Mouse (Mus musculus) activated CD4-positive, CD25-positive, alpha-beta regulatory T cell, adult 4 months (primary cell): ENCODE results near the gene Gsg1l2. TPM values are rescaled to one million over a fixed set of nuclear protein-coding genes. Genes with fewer than 3 reads are reported as not detected.

Source experiments
- ATAC-seq: one replicate; pipeline ENCODE4 v1.8.0; 2017
- polyA plus RNA-seq, 2 experiments: library from polyadenylated mRNA; unstranded; fragments of 100-300 nt; shearing (Covaris generic); gene quantifications; one replicate each; pipeline ENCODE4 v1.2.1; 2017

Gene Gsg1l2
- not detected for polyA plus RNA-seq

DNA sequence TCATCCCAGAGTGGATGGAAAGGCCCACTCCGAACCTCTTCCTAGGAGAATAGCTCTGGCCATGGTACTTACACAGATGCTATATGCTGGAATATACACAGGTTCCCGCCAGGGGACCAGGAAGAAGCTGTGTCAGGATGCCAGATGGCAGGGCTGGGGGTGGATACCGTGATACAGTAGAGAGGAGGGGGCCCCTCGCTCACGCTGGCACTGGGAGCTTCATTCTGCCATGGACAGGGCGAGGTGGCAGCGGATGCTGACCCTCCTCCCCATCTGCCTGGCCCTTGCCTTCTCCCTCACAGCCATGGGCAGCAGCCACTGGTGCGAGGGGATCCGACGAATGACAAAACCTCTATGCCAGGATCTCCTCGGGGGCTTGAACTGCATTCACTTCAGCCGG, at the start of gene Gsg1l2:
Gsg1l2 (plus strand) TSS at position 230 of the 400 bp plus-strand sequence.
- no peak for ATAC-seq

GRCm38 (mm10) chr11:67727095-67727494, 47.3 kb upstream of the Gsg1l2 start:
- no peak for ATAC-seq

- no peak for ATAC-seq
Observed at GRCm38 (mm10) chr11:67728726-67729125, 45.7 kb upstream of the Gsg1l2 start.

GRCm38 (mm10) chr11:67731056-67731455, 43.4 kb upstream of the Gsg1l2 start:
- no peak for ATAC-seq

- ATAC-seq: no peak
Observed at GRCm38 (mm10) chr11:67733726-67734125, 40.7 kb upstream of the Gsg1l2 start.

DNA sequence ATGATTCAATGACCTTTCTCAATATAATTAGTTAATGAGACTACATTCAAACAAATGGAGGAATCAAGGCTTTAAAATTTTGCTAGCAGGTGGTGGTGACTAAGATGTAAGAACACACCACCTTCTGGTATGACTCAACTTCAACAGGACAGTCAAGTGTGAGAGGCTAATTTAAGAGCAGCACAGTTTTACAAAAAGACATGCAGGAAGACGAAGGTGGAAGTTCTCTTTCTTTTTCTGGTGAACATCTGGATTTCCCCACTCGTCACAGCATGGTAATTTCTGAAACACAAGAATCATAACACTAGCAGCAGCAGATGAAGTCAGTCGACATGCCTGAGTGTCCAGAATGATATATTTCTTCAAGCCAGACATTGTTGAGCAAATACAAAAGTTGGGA, 39.8 kb upstream of the Gsg1l2 start:
- no peak for ATAC-seq

DNA sequence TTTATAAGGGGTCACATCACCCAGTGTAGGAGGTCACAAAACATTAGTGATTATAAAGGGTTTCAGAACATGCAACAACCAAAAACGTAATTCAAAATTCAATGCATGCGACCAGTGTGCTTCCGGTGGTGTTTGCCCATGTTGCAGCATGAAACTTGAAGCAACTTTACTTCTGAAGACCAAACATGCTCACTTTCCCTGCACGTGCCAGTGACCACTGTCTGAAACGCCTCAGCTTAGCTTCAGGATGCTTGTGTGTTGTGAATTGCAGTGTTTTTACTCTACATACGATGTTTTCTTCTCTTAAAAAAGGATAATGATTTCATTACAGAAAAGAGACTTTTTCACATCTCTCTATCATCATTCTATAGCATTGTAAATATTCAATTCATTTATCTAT, 36.1 kb upstream of the Gsg1l2 start:
- ATAC-seq: no peak

DNA sequence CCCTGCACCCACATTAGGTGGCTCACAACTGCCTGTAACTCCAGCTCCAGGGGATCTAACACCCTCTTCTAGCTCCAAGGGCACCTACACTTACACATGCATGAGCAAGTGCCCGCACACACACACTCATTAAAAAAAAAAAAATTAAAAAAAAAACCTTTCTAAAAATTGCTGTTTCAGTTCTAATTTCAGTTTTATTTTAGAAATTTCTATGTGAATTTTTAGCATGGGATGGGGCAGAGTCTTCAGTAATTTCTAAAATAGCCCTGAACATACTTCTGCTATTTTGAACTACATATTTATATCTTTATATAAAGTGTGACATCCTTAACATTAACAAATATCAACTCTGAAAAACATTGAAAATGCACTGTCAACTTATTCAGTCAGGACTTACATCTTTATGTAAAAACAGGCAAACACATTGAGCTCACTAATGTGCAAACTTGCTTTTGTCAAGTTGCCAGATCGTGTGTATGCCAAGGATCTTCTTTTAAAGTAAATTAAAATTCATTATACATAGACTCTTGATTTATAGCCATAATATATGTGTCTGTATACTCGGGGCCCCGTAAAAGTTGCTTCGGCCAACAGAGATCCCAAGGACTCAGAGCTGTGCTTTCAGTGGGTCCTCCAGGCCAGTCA, 35.4 kb upstream of the Gsg1l2 start:
- ATAC-seq: no peak

- ATAC-seq: no peak
Observed at GRCm38 (mm10) chr11:67741569-67741968, 32.8 kb upstream of the Gsg1l2 start.

- ATAC-seq: no peak
Observed at GRCm38 (mm10) chr11:67756287-67756686, 18.1 kb upstream of the Gsg1l2 start.

GRCm38 (mm10) chr11:67757373-67758167, 16.8 kb upstream of the Gsg1l2 start:
- no peak for ATAC-seq

DNA sequence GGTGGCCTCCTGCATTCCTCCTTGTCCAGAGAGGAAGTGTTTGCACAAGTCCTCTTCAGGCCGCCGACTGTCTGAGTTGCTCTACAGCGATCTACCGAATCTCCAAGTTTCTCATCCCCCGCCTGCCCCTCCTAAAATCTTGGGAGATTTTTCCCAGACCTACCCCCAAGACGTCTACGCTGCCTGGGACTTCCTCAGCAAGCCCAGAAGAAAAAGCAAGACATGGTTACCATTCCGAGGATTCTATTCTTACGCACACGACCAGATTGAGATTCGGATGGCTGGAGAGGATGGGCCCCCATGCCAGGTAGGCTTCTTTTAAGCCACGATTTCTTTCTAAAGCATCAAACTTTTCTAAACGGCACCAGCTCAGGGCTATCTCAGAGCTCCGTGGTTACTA, 3.4 kb upstream of the Gsg1l2 start, which contains the start of gene Glp2r:
Glp2r (minus strand) TSS at position 101 of the 400 bp plus-strand sequence.
- ATAC-seq: no peak

DNA sequence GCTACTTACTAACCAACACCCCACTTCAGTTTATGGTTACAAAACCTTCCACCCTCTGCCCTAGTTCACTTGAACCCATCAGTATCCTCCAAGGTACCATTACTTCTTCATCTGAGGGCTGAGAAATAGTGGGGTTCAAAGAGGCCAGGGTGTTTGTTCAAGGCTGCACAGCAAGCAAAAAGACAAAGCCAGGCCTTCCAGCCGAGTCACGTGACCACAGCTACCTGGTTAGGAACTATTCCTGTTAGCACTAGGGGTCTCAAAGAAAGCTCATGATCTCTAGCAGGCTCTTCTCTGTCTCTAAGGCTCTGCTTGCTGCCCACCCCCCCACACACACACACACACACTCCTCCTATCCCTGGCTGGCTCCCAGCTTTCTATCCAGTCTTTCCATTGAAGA, 2.7 kb upstream of the Gsg1l2 start:
- no peak for ATAC-seq

DNA sequence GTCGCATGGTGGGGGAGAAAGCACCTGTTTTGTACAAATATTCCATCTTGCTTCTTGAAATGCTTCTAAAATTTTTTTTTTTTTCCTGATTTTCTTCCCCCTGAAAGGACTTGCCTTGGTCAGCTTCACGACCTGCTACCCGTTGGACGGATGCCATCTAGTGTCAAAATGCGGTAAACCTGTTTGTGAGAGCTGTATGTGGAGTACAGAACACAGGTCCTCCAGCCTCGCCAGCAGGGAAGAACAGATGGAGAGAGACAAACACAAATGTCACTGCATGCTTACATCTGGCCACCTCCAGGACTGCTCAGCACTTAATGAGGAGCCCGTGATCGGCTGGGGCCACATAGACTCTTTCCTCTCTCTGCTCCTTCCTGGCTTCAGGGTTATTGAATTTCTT, 1.8 kb upstream of the Gsg1l2 start:
- ATAC-seq: no peak

DNA sequence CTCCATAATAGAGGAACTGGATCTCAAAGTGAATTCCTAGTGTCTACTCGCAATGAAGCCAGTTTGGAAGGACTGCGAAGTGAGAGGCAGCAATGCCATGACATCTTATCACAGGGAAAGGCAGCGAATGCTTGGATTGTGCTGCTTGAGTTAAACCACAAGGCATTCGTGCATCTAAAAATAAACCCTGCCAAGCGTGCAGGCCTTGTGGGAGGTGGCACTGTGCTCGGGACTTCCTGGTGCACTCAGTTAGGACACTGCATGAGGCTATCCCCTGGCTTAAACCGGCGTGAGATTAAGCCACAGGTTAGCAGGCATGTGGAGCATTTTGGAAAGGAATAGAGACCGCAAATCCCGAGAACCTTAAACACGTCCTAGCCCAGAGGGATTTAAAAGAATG, 15.8 kb downstream of the Gsg1l2 start:
- ATAC-seq: no peak

DNA sequence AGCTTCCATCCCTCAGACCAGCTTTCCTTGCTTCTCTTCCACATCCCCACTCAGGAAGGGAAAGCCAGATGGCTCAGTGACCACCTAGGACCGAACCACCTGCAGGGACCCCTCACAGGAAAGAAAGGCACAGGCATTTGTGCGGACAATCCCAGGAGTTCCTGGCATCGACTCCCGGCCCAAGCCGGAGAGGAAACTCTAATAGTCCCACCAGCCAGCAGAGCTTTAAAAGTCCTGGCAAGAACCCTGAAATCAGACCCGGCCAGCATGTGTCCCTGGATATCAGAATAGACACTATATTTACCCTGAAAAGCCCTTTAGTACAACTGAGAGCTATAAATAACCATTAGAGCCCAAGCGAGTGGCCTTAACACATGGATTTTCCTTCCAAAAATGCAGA, 23.5 kb downstream of the Gsg1l2 start, which contains the start of gene Dhrs7c:
Dhrs7c (plus strand) TSS at position 257 of the 400 bp plus-strand sequence.
- ATAC-seq: no peak

DNA sequence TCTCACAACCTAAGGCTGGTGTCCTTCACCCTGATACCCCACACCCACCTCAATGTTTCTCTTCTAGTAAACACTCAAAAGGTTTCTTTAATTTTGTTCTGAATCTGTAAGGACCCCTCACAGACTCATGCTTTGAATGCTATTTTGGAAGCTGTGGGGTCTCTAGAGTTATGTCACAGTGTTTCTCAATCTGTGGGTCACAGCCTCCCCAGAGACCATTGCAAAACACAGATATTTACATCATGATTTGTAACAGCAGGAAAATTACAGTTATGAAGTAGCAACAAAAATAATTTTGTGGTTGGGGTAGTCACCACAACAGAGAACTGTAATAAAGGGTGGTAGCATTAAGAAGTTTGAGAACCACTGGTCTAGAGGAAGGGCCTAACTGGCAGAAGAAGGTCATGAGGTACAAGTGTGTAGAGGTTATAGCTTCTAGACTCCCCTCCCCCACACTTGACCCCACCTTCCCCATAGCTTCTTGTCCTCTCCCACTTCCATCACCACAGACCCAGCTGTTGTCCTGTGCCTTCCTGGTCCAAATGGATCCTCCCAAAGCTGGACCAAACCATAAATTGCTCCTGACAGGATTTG, 25.8 kb downstream of the Gsg1l2 start:
- ATAC-seq: no peak

DNA sequence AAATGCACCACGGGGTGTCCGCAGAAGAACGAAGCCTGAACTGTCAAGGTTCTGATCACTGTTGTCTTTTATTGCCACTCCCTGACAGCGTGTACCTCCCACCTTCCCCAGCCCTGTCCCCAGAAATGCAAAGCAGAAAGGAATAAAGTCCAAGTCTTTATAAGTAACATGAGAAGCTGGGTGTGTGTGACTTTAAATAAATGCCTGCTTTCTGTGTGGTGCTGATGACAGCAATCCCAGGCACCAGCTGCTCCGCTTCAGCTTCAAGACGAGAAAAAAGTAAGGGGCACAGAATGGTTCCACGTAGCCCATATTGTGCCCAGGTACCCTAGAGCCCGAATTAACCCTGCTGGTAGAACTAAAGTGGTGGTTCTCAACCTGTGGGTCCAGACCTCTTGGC, 26.8 kb downstream of the Gsg1l2 start:
- ATAC-seq: no peak

DNA sequence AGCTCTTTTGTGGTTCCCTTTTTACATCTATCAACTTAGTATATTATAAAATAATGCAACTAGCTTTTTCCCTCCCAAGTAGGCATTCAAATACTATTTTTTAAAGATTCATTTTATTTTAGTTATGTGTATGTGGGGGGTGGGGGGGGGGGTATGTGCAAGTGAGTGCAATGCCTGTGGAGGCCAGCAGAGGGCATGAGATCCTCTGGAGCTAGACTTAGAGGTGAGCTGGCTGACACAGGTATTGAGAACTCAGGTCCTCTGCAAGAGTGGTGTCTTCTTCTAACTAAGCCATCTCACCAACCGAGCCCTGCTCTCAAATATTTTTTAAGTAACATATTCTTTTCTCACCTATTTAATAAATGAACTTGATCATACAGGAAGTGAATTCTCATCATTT, 31.1 kb downstream of the Gsg1l2 start:
- no peak for ATAC-seq

DNA sequence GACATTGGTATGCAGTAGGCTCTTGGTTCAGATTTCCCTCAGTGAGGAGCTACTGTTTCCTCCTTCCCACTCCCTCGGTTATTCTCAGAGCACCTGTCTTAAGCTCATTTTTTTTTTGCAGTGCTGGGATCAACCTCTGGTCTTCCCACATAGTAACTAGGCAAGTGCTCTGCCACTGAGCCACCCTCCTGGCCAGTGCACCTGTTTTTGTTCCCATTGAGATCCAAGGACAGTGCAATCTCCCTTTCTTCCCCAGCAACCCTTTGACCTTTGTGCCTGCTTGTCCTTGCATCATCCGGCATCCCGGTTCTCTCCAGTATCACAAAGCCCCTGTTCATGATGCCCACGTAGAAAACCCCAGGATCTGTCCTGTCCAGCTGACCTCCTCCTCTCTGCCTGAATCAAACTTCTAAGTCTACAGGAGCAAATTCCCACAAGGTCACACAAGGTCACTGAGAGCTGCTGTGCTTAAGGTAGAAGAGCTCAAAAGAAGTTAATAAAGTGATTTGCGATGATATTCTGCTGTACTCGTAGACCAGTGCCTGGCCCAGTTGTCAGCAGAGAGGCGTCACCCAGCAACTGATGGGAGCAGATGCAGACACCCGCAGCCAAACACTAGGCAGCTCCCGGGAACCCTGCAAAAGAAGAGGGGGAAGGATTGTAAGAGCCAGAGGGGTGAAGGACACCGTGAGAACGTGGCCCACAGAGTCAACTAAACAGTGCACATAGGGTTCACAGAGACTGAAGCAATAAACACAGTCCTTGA, 32.6 kb downstream of the Gsg1l2 start:
- no peak for ATAC-seq

GRCm38 (mm10) chr11:67808051-67808450, 33.6 kb downstream of the Gsg1l2 start:
- no peak for ATAC-seq

DNA sequence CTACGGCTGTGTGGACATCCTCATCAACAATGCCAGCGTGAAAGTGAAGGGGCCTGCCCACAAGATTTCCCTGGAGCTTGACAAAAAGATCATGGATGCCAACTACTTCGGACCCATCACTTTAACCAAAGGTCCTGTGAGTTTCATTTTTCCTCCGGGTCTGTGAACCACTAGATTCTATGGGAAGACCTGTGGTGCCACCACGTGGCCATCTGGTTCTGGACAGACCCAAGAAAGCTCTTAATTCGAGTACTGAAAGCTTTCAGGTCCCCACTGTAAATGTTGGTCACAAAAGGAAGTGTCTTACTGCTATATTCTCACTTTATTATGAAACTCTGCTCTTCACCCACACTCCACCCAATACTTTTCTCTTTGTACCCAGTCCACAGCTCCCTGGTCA, 37.1 kb downstream of the Gsg1l2 start:
- no peak for ATAC-seq

GRCm38 (mm10) chr11:67819604-67820003, 45.2 kb downstream of the Gsg1l2 start:
- ATAC-seq: no peak
